Mouse (Mus musculus): ENCODE data around the gene Use1.

DNA sequence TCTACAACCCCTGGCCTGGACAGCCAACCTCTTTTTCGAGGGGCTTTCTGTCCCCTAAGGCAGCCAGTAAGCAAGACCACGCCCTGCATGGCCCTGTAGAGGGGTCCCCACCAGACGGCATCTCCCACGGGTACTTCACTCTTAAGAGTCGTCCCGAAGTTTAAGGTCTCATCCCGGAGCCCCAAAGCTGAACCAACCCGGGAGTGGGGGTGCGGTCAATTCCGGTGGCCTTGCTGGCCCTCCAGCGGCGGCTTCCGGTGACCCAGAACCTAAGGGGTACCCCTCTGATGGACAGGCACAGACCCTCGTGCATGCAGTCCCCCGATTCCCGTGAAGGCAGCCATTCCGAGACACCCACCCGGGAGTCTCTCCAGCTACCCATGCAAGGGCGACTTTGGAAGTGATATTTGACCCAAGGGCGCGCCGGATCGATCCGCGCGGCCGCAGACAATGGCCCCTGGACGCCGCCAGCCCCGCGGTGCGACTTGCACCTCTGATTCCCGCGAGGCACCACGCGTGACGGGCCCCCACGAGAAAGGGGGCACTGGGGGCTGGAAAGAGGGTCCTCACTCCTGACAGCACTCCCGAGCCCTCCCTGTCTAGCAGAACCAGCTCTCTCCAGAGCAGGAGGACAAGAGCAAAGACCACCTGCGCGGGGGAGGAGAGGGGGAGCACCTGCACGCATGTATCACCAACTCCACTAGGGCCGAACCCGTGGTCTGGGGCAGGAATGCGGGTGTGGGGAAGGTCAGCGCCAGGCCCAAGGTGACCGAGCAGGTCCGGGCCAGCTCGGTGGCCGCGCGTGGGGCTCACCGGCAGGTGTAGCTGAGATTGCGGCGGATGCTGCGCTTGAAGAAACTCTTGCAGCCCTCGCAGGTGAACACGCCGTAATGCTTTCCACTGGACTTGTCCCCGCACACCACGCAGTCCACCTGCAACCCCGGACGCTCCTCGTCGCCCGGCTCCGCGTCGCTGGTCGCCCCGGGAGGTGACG is 13.8 kb downstream of the Use1 start:
- TF ChIP-seq CHD1 (IDR thresholded peaks at IDR 0.05; ENCODE audit: low read depth, low read length) (no peak), MAZ (IDR thresholded peaks at IDR 0.05; ENCODE audit: low read depth, low read length) (no peak), POLR2A (IDR thresholded peaks at IDR 0.05; ENCODE audit: low read depth, low read length) (no peak)

All from CH12.LX (cell line).